Mouse (Mus musculus): ENCODE results near the gene Chrne. TPM values are rescaled to one million over a fixed set of nuclear protein-coding genes. Genes with fewer than 3 reads are reported as not detected.

Gene Chrne
- polyA plus RNA-seq (2012), result 1.0 and 1.2 TPM in 2 replicates

GRCm38 (mm10) chr11:70619101-70619500 lies at the start of gene Chrne:
Gene Chrne, minus strand, starts transcription at chr11:70619216.

DNA sequence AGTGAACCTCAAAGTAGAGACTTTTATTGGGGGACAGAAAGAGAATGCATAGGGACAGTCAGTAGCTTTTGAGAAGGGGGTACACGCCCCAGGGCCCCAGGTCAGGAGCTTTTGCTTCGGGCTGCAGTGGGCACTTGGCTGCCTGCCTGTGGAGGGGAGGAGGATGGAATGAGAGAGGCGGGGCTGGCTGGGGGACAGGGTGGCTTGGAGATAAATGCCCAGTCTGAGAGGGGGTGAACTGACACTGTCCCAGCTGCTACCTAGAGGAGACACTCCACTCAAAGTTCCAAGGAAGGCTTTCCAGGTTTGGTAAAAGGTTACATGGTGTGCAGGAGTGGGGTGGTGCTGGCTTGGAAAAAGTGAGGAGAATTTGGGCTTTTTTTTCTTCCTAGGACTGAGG lies 37.9 kb upstream of the Chrne start, which contains the start of gene Eno3:
TSS of gene Eno3 (plus strand) at position 239 of the 400 bp plus-strand sequence.

GRCm38 (mm10) chr11:70654198-70654922 lies 35.3 kb upstream of the Chrne start, which contains the start of gene Pfn1:
Gene Pfn1, minus strand, starts transcription at chr11:70654644.

GRCm38 (mm10) chr11:70646691-70647650 lies 28.0 kb upstream of the Chrne start, which contains the start of the genes Rnf167 and Slc25a11:
Gene Rnf167, plus strand, starts transcription at chr11:70647235.
Gene Slc25a11, minus strand, starts transcription at chr11:70647479.

DNA sequence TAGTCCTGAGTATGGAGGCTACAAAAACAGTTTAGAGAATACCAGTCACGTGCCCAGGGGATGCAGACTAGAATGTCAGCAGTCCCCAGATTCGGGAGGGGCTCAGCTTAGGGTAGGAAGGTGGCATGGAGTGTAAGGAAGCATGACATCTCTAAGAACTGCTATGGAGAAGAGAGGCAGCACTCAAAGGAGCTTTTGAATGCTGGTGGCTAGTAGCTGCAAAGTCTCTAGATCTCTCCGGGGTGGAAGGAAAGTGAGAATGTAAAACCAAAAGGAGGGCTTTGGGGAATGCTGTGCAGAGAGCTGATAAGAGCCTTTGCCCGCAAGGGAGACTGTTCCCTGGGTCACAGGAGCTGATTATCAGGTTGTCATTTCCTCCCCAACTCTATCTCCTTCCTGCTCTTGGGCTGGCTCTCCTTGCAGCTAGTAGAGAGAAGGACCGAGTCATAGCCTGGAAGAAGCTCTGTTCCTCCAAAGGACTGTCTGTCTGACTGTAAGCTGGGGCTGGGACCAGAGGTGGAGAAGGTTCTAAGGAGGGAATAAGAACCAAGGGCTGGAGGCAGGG lies 19.8 kb upstream of the Chrne start, which contains the start of gene Gp1ba:
TSS of gene Gp1ba (plus strand) at position 409 of the 565 bp plus-strand sequence.

DNA sequence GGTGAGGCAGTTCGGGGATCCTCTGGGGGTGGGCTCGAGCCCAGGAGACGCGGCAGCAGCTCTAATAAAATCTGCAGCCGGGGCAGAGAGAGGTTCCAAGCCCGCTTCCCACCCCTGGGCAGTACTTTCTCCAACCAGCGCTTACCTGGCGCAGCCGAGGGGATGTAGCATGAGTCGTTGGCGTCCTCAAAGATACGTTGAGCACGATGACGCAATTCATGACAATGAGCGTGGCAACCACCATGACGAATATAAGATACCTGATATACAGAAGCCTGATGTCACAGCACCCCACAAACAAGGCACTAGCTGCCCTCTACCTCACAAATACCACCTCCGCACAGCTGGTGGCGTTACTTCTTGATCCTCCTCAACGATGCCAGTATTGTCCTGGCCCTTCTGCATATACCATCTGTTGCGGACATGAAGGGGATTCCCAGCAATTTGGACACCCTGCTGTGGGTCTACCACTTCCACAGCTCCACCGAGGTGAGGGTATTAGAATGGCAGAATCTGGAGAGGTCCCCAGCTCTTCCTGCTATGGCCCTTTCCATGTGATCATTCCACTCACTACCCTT lies 3.4 kb downstream of the Chrne start, which contains the start of gene 4930544D05Rik:
TSS of gene 4930544D05Rik (plus strand) at position 333 of the 578 bp plus-strand sequence.

Other genes starting within 250 kb of the Chrne start
- 62.0 and 64.7 TPM in 2 replicates for gene Pelp1, start 209.2 kb downstream of the Chrne start, polyA plus RNA-seq (2012)
- gene Arrb2, start 186.6 kb downstream of the Chrne start, polyA plus RNA-seq (2012), result 349 and 402 TPM in 2 replicates
- 24.9 and 28.5 TPM in 2 replicates for gene Med11, start 167.3 kb downstream of the Chrne start, polyA plus RNA-seq (2012)
- gene Zmynd15, start 159.8 kb downstream of the Chrne start, polyA plus RNA-seq (2012), result 0.09 and 0.15 TPM in 2 replicates
- 1.6 and 1.8 TPM in 2 replicates for gene Cxcl16, start 159.2 kb downstream of the Chrne start, polyA plus RNA-seq (2012)
- 0.42 TPM in 1 of 2 replicates, not detected in the other for gene Tm4sf5, start 114.0 kb downstream of the Chrne start, polyA plus RNA-seq (2012)
- gene Vmo1, start 104.6 kb downstream of the Chrne start, polyA plus RNA-seq (2012), result not detected in 2 replicates
- not detected in 2 replicates for gene Gltpd2, start 100.0 kb downstream of the Chrne start, polyA plus RNA-seq (2012)
- gene Psmb6, start 93.8 kb downstream of the Chrne start, polyA plus RNA-seq (2012), result 185 and 211 TPM in 2 replicates
- gene Gm40193, start 86.3 kb downstream of the Chrne start, polyA plus RNA-seq (2012), result not detected in 2 replicates
- gene Pld2, start 79.2 kb downstream of the Chrne start, polyA plus RNA-seq (2012), result 1.1 TPM in 2 replicates
- 117 and 179 TPM in 2 replicates for gene Mink1, start 56.3 kb downstream of the Chrne start, polyA plus RNA-seq (2012)
- 0.17 TPM in 1 of 2 replicates, not detected in the other for gene 4930544D05Rik, start 3.4 kb downstream of the Chrne start, polyA plus RNA-seq (2012)
- 3.5 and 6.6 TPM in 2 replicates for gene Gp1ba, start 19.9 kb upstream of the Chrne start, polyA plus RNA-seq (2012)
- 78.2 and 81.9 TPM in 2 replicates for gene Rnf167, start 28.0 kb upstream of the Chrne start, polyA plus RNA-seq (2012)
- 60.3 and 74.3 TPM in 2 replicates for gene Slc25a11, start 28.3 kb upstream of the Chrne start, polyA plus RNA-seq (2012)
- gene Pfn1, start 35.4 kb upstream of the Chrne start, polyA plus RNA-seq (2012), result 3,087 and 3,292 TPM in 2 replicates
- gene Eno3, start 38.0 kb upstream of the Chrne start, polyA plus RNA-seq (2012), result 3.1 and 4.0 TPM in 2 replicates
- 143 and 161 TPM in 2 replicates for gene Spag7, start 50.2 kb upstream of the Chrne start, polyA plus RNA-seq (2012)
- gene Camta2, start 68.9 kb upstream of the Chrne start, polyA plus RNA-seq (2012), result 24.6 and 31.2 TPM in 2 replicates
- gene Inca1, start 80.9 kb upstream of the Chrne start, polyA plus RNA-seq (2012), result not detected in 2 replicates
- 18.0 and 20.3 TPM in 2 replicates for gene Kif1c, start 81.3 kb upstream of the Chrne start, polyA plus RNA-seq (2012)
- gene Zfp3, start 145.0 kb upstream of the Chrne start, polyA plus RNA-seq (2012), result 1.4 and 1.6 TPM in 2 replicates
- not detected in 2 replicates for gene Scimp, start 193.4 kb upstream of the Chrne start, polyA plus RNA-seq (2012)
- 14.1 and 14.7 TPM in 2 replicates for gene Rabep1, start 225.6 kb upstream of the Chrne start, polyA plus RNA-seq (2012)